Mouse (Mus musculus): ENCODE measurements around the gene Chad.
A peak's percentile ranks its signal among the peaks of the same experiment; 100 is the strongest.

Gene Chad

GRCm38 (mm10) chr11:94564437-94565150 is at the start of gene Chad:
TSS of gene Chad (plus strand) at chr11:94565047.
- DNase-seq = peak; percentile 62

- peak; percentile 63 for DNase-seq
Observed at GRCm38 (mm10) chr11:94521219-94521843, 43.5 kb upstream of the Chad start, which contains the start of gene Mycbpap. TSS of gene Mycbpap (minus strand) at chr11:94521742.

GRCm38 (mm10) chr11:94526171-94526879 is 38.5 kb upstream of the Chad start:
- DNase-seq = no peak

GRCm38 (mm10) chr11:94528879-94529278 is 36.0 kb upstream of the Chad start:
- no peak for DNase-seq

- no peak for DNase-seq
Observed at GRCm38 (mm10) chr11:94533171-94533570, 31.7 kb upstream of the Chad start.

- no peak for DNase-seq
Observed at GRCm38 (mm10) chr11:94538733-94539292, 26.0 kb upstream of the Chad start.

- DNase-seq = no peak
Observed at GRCm38 (mm10) chr11:94539761-94540160, 25.1 kb upstream of the Chad start.

- no peak for DNase-seq
Observed at GRCm38 (mm10) chr11:94542400-94542799, 22.4 kb upstream of the Chad start.

- no peak for DNase-seq
Observed at GRCm38 (mm10) chr11:94543344-94543743, 21.5 kb upstream of the Chad start.

- peak; percentile 98 for DNase-seq
Observed at GRCm38 (mm10) chr11:94543932-94544331, 20.9 kb upstream of the Chad start.

GRCm38 (mm10) chr11:94544422-94544821 is 20.4 kb upstream of the Chad start:
- DNase-seq = no peak

GRCm38 (mm10) chr11:94546381-94546780 is 18.5 kb upstream of the Chad start:
- no peak for DNase-seq

GRCm38 (mm10) chr11:94547271-94547670 is 17.6 kb upstream of the Chad start:
- DNase-seq = no peak

- DNase-seq = peak; percentile 22
Observed at GRCm38 (mm10) chr11:94548041-94548784, 16.6 kb upstream of the Chad start.

- peak; percentile 97 for DNase-seq
Observed at GRCm38 (mm10) chr11:94548888-94549690, 15.8 kb upstream of the Chad start, which contains the start of gene Rsad1. TSS of gene Rsad1 (minus strand) at chr11:94549255.

- DNase-seq = no peak
Observed at GRCm38 (mm10) chr11:94549691-94550441, 15.0 kb upstream of the Chad start.

- no peak for DNase-seq
Observed at GRCm38 (mm10) chr11:94550442-94550744, 14.5 kb upstream of the Chad start.

- DNase-seq = no peak
Observed at GRCm38 (mm10) chr11:94558226-94558625, 6.6 kb upstream of the Chad start.

GRCm38 (mm10) chr11:94563383-94563782 is 1.5 kb upstream of the Chad start:
- DNase-seq = no peak

GRCm38 (mm10) chr11:94563821-94564220 is 1.0 kb upstream of the Chad start:
- DNase-seq = no peak

GRCm38 (mm10) chr11:94565151-94565479 is 268 bp downstream of the Chad start:
- peak; percentile 55 for DNase-seq
